Mouse (Mus musculus) brown adipose tissue, adult 24 weeks (tissue): Measurements from ENCODE around the gene Spef1. TPM values are rescaled to one million over a fixed set of nuclear protein-coding genes. Genes with fewer than 3 reads are reported as not detected.
A peak's percentile ranks its signal among the peaks of the same experiment; 100 is the strongest.

ENCODE experiments used
- H3K27ac ChIP-seq: fragments of 200-500 bp; replicated peaks from 2 replicates; pipeline ENCODE4 v1.5.1; 2012; ENCODE audit warnings: low read depth, mild to moderate bottlenecking, low read length
- H3K4me1 ChIP-seq: fragments of 200-500 bp; 2 replicates; pipeline ENCODE4 v1.6.1; 2012; ENCODE audit warnings: low read length, mixed read lengths; ENCODE audit not compliant: control insufficient read depth, insufficient read depth, insufficient read length
- H3K4me3 ChIP-seq: fragments of 200-500 bp; 2 replicates; pipeline ENCODE4 v1.5.1; 2012; ENCODE audit warnings: low read depth, mild to moderate bottlenecking, low read length, moderate library complexity; ENCODE audit not compliant: insufficient read depth
- polyA plus RNA-seq: library from polyadenylated mRNA; stranded (reverse); fragments of >200 nt; gene quantifications from 2 replicates; pipeline ENCODE4 v1.2.4, GENCODE M21; 2012; ENCODE audit not compliant: missing spikeins, insufficient read depth, insufficient read length

Gene Spef1
- polyA plus RNA-seq, 1 experiment: 5.3 TPM

DNA sequence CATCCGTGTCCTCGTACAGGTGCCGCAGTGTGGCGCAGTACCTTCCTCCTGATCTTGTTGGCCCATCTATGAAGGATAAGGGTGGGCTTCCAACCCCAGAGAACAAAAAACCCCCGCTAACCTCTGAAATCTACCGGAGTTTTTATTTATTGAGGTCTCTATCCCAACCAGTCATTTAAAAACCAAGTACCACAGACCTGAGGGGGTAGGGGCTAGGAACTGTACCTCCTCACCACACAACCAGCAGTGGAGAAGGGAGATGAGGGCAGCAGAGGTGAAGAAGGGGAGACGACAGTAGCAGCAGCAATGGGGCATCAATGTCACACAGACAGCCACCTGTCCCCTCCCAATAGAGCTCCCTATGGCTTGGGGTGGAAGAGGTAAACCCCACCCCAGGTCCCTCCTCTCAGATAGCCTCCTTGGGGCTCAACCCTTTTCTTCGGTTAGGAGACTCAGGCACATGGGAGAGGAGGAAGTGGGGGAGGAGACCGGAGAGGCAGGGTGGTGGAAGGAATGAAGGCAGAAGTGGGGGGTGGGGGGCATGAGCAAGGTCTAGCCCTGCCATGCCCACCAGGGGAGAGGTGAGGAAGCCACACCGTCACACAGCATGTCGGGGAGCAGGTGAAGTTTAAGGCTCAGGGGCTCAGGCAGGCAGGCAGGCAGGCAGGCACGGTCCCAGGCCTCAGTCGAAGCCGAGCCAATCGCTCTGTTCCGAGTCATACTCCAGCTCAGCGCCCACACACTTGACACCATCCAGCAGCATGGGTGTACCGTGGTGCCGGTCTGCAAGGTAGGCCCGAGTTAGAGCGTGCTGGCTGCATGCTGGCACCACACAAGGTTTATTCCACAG lies 40.7 kb downstream of the Spef1 start:
- H3K27ac ChIP-seq: peak overlapping the region; percentile 99; the same call in 1 of the 2 replicates
- no peak overlapping the region for H3K4me3 ChIP-seq
- peaks cover 40% of the 10 kb centered on the region for H3K4me1 ChIP-seq

DNA sequence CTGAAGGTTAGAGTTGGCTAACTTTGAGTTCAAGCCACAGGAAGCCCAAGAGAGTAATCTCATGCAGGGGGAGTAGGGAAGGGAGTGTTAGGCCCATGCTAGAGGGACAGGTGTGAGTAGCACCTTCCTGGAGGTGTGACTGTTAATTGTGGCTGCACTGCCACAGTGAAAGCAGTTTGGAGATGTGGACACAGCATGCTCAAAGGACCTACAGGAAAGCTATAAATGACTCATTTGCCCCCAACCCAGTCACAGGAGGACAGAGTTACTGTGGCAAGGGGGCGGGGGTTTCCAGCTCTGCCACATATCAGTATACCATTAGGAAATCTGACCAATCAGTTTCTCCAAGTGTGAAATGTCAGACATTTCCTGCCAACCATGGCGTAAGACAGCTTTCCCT lies 41.5 kb downstream of the Spef1 start:
- Histone ChIP-seq H3K27ac (no peak overlapping the region), H3K4me3 (no peak overlapping the region), H3K4me1 (peaks cover 44% of the 10 kb centered on the region)

DNA sequence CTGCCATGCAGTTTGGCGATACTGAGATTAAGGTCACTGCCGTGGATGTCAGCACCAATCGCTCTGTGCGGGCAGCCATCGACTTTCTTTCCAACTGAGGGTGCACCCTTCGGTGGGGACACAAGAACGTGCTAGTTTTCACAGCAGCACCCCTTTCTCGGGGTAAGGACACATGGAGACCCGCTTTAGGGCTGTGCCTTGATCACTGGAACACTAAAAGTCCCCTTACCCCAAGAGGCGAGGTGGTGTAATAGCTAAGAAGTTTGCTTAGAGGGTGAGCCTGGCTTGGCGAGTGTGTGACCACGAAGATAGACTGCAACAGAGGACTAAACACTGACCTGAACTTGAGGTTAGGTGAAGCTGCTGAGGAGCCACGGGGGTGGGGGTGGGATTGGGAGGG lies 42.0 kb downstream of the Spef1 start:
- Histone ChIP-seq H3K4me1 (peaks cover 42% of the 10 kb centered on the region), H3K27ac (no peak overlapping the region), H3K4me3 (no peak overlapping the region)

DNA sequence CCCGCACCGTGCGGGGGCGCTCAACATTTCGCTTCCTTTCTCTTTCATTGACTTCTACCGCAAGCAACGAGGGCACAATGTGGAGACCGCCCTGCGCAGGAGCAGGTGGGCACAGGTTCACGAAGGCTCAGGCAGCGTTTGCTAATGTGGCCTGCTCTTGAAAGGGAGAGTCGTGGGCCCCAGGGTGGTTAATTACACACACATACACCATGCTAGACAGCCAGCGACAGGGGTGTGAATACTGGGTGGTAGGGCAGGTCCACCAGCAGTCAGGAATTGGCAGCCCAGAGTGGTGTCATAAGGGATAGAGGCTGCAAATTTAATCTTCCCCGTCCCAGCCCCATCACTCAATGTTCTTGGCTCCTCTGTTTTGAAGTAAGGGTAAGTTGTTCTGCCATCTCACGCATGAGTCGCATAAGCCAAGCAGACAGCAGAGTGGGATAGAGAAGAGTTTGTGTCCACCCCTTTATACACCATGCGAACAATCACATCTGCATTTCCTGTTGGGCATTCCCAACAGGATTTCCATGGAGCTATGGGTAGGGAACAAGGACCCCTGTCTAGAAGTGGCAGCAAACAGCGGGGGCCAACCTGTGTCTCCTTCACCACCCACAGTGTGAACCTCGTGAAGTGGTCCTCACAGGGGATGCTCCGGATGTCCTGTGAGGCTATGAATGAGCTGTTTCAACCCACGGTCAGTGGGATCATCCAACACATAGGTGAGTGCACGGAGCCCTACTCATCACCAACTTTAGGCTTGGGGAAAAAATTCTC lies 43.9 kb downstream of the Spef1 start:
- H3K4me1 ChIP-seq: peaks cover 44% of the 10 kb centered on the region
- peak overlapping the region; percentile 6; the same call in 1 of the 2 replicates for H3K27ac ChIP-seq
- no peak overlapping the region for H3K4me3 ChIP-seq

DNA sequence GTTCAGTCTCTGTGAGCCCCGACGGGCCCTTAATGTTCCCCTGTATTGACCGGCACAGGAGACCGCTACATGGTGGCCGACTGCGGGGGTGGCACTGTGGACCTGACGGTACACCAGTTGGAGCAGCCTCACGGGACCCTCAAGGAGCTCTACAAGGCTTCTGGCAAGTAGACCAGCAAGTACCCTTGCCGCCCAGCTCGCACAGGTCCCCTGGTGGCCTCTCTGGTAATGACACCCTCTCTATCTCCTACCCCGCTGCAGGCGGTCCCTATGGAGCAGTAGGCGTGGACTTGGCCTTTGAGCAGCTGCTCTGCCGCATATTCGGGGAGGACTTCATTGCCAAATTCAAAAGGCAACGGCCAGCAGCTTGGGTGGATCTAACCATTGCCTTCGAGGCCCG lies 44.5 kb downstream of the Spef1 start:
- no peak overlapping the region for H3K4me3 ChIP-seq

DNA sequence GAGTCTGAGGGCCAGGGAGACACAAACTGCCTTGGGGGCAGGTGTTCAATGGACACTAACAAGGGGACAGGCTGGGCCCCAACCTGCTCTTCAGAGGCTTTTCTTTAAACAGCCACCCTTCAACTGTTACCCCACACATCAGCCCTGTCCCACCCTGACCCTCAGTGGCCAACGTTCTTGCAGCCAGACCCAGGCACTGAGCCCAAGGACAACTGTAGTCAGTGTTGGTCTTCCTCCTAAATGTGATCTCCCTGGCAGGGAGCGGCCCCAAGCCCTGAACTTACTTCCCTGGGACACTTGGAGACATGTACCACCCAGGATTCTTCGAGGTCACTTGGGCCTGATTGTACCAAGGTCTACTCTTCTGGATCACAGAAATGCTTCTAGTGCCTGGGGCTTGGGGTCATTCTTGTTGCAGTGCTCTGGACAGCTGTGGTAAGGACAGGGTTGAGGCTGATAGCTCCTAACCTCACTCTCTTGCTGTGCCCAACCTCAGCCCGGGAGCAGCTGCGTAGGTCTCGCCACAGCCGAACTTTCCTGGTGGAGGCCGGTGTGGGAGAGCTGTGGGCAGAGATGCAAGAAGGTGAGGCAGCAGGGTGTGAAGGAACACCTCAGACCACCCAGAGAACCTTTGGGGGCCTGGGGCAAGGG lies 45.6 kb downstream of the Spef1 start:
- Histone ChIP-seq H3K4me3 (no peak overlapping the region), H3K27ac (peak overlapping the region; percentile 98)

More for the DNA sequence above, 44.5 kb downstream of the Spef1 start:
- Histone ChIP-seq H3K4me1 (peaks cover 40% of the 10 kb centered on the region), H3K27ac (peak overlapping the region; percentile 98)

DNA sequence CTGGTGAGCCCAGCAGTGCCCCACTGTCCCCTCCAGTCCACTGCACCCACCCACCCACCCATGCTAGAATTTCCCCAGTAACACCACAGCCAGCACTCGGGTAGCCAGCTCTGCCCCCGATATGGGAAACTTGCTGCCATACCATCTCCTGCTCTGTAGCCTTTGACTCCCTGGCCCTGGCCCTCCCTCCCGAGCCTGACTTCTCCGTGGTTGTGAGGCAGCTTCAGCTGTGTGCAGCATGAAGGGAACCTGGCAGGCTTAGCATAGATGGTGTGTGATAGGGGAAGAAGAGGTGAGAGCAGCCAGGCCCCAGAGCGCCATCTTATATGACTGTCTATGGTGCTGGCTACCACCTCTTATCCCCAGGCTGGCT lies 46.6 kb downstream of the Spef1 start:
- H3K27ac ChIP-seq: peak overlapping the region; percentile 98
- H3K4me3 ChIP-seq: peak overlapping the region; percentile 16; the same call in 1 of the 2 replicates
- H3K4me1 ChIP-seq: peaks cover 42% of the 10 kb centered on the region

More for the DNA sequence above, 45.6 kb downstream of the Spef1 start:
- peaks cover 38% of the 10 kb centered on the region for H3K4me1 ChIP-seq

DNA sequence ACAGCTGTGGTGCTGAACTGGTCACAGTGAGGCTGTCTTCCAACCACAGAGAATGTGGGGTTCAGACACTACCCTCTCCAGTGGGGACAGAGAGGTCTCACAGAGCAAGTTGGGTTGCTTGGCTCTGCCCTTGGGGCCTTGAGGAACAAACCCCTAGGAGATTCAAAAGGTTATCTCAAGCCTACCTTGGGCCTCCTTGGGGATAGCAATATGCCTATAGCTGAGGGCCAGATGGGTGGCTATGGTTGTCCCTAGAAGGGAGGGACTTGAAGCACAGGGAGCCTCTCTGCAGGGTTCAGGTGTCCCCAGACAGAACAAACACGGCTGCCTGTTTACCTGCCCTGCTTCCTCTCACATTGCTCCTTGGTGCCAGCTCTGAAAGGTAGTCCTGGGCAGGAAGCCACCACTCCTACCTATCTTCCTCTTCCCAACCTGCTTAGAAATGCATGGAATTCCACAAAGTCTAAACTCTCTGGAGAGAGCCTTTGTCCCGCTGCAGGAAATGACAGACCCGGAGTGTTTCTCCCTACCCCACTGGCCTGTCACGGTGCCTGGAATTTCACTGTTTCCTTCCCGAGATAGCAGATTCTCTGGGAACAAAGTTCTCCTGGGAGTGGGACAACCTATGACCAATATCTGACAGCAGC lies 47.1 kb downstream of the Spef1 start:
- Histone ChIP-seq H3K27ac (peak overlapping the region; percentile 97), H3K4me3 (no peak overlapping the region), H3K4me1 (peaks cover 44% of the 10 kb centered on the region)

DNA sequence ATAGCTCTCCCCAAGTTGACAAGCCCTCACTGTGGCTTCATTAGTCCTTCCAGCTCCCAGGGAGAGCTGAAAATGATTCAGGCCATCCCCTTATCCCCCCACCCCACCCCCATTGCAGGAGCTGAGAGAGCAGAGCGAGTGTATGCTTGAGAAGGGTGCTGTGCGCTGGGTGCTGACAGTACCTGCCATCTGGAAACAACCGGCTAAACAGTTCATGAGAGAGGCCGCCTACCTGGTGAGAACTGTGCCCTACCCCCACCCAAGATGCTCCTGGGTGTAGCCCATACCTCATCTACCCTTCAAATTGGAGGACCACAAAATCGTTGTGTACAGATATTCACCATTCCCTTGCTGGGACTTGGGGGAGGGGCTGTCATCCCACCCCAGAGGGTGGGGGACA lies 47.8 kb downstream of the Spef1 start:
- Histone ChIP-seq H3K27ac (peak overlapping the region; percentile 97), H3K4me1 (peaks cover 44% of the 10 kb centered on the region), H3K4me3 (no peak overlapping the region)

DNA sequence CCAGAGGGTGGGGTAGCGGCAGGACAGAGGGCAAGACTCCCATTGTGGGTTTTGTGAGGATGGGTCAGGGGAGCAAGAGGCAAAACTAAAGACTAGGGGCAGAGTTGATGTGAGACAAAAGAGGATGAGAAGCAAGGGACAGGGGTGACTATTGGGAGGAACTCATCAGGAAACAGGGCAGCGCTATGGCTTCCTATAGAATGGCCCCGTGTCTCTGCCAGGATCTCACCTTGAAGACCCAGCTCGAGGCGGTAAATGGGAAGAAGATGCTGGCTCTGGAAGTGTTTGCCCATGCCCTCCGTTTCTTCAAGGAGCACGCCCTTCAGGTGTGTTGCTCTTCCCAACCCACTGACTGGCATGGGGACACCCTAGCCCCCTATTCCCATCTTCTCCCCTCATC lies 48.3 kb downstream of the Spef1 start:
- peaks cover 49% of the 10 kb centered on the region for H3K4me1 ChIP-seq
- peak overlapping the region; percentile 84 for H3K27ac ChIP-seq
- H3K4me3 ChIP-seq: no peak overlapping the region

DNA sequence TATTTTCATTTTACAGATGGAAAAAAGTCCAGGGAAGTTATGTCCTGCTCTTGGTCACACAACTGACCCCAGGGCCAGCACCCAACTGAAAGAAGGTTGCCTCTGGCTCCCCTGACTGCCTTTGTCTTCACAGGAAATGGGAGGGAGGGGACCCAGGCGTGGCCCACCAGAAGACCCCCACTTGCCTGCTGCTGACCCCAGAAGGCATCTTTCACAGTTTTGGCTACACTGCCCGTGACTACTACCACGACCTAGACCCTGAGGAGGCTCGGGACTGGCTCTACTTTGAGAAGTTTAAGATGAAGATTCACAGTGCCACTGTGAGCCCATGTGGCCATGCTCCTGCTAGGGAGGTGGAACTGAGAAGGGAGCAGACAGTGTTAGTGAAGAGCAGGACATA lies 48.8 kb downstream of the Spef1 start:
- H3K4me3 ChIP-seq: no peak overlapping the region
- H3K4me1 ChIP-seq: peaks cover 48% of the 10 kb centered on the region
- H3K27ac ChIP-seq: peak overlapping the region; percentile 84

DNA sequence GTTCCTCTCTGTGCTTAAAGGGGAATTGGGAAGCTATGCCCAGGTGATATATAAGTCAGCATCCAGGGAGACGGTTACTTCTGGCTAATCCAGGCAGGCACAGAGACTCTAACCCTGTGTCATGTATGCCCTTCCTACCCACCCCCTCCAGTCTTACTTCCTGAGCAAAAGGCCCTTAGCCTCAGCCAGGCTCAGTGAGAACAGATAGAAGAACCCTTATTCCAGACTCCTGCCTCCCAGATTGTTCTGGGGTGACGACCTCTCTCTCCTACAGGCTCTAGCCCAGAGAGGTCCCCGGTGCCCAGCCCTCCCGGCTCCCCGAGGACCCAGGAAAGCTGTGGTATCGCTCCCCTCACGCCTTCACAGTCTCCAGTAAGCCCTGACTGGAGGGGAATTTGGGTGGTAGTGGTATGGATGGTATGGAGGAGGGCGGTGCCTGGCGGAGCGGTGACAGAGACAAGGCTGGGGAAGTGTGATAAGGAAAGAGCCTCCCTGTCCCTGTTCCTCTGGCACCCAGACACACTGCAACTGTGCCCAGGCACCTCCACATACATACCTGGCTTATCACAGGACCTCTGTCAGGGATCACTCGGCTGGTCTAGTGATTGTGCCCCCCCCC lies 51.5 kb downstream of the Spef1 start:
- Histone ChIP-seq H3K27ac (peak overlapping the region; percentile 98), H3K4me3 (no peak overlapping the region), H3K4me1 (peaks cover 34% of the 10 kb centered on the region)

DNA sequence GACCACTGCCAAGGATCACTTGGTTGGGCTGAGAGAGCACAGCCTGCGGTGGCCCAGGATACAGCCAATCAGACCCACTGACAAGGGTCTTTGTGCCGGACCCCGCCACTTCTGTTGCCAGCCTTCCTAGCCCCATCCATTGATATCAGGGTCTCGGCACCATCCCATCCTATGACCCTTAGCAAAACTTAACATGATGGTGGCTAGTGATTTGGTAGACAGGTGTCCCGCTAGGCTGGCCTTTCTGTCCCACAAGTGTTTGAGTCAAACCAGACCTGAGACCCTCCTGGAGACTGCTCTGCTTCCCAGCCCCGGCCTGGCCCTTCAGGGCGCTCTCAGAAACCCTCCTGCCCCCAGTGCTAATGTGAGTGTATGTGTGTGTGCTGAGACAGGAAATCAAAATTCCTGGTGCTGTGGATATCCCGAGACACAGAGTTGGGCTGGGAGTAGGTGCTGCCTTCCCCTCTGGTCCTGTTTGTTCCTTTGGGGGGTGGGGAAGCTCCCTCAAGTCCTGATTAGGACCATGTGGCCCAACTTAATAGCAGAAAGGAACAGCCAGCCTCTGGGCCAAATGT lies 52.2 kb downstream of the Spef1 start:
- H3K27ac ChIP-seq: peak overlapping the region; percentile 98
- H3K4me1 ChIP-seq: peaks cover 32% of the 10 kb centered on the region
- peak overlapping the region; percentile 11 for H3K4me3 ChIP-seq

DNA sequence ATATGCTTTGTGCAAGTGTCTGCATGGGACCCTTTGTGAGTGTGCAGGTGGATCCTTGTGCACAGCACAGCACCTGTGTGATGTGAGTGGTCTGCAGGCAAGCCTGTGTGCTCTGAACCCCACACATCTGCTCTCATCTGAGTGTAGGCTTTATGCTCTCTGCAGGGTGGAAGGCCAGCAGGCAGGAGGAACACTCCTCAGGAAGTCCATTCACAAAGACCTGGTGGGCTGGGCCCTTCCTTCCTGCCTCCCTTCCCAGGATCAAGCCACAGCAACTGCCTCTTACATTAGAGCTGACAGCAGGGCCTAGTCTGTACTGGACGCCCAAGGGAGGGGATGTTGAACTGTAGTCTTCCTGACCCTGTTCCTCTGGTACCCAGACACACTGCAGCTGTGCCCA lies 52.7 kb downstream of the Spef1 start:
- H3K4me3 ChIP-seq: peak overlapping the region; percentile 11; the same call in 1 of the 2 replicates

More for the DNA sequence above, 52.7 kb downstream of the Spef1 start:
- H3K4me1 ChIP-seq: peaks cover 28% of the 10 kb centered on the region
- H3K27ac ChIP-seq: peak overlapping the region; percentile 98
